Comparison of ENCODE assay signal across 28 mouse cellular contexts in genomic region chr15:97519919-97520345, GRCm38 (mm10).
DNase-seq lines count a peak whose midpoint lies in the region; ATAC-seq and TF ChIP-seq lines count a peak whose summit lies in the region.
"Had no signal": no experiment of that assay in that cellular context is flagged by ENCODE, and none has a peak within 500 bp of the region (broad histone marks: within the 10 kb centered on the region; RNA-seq: fewer than 3 reads in every experiment).

No protein-coding gene starts in this region.

- TF ChIP-seq EP300 in liver, postnatal 0 days (IDR thresholded peaks at IDR 0.05; ENCODE audit: low read depth): no peak

- H3K27me3 ChIP-seq in liver, adult 2 months (ENCODE audit: control insufficient read depth, insufficient read depth, low read length): no peaks in the 10 kb centered on the region
- no peaks in the 10 kb centered on the region for H3K27me3 ChIP-seq in liver, postnatal 0 days (ENCODE audit: insufficient read depth, low read length)
- H3K27me3 ChIP-seq in hindbrain, postnatal 0 days (ENCODE audit: insufficient read depth, low read length): no peaks in the 10 kb centered on the region
- H3K27me3 ChIP-seq: embryonic facial prominence, embryonic 15.5 days; forebrain, embryonic 12.5 days; heart, embryonic 15.5 days; hindbrain, embryonic 12.5 days; limb, embryonic 12.5 days; liver, embryonic 15.5 days; lung, embryonic 15.5 days; midbrain, embryonic 13.5 days had no signal

- no peak overlapping the region for H3K9ac ChIP-seq in liver, adult 2 months (ENCODE audit: low read depth, low read length)
- H3K9ac ChIP-seq in liver, postnatal 0 days (replicated peaks): no peak overlapping the region
- no peak overlapping the region for H3K9ac ChIP-seq in hindbrain, postnatal 0 days (replicated peaks; ENCODE audit: low read length)
- H3K9ac ChIP-seq: embryonic facial prominence, embryonic 15.5 days; forebrain, embryonic 12.5 days; forebrain, postnatal 0 days; heart, embryonic 15.5 days; hindbrain, embryonic 12.5 days; limb, embryonic 12.5 days; liver, embryonic 15.5 days; lung, embryonic 15.5 days; midbrain, embryonic 13.5 days had no signal

- 75% methylated on average over 8 of the region's 8 CpGs for WGBS in liver, adult 2 months
- 29% methylated on average over 8 of the region's 8 CpGs for WGBS in liver, postnatal 0 days (ENCODE audit: insufficient replicate concordance)
- 91% methylated on average over 8 of the region's 8 CpGs for WGBS in hindbrain, postnatal 0 days

- H3K4me1 ChIP-seq in liver, adult 2 months (ENCODE audit: control insufficient read depth, insufficient read depth, low read length): no peaks in the 10 kb centered on the region
- no peaks in the 10 kb centered on the region for H3K4me1 ChIP-seq in liver, postnatal 0 days (ENCODE audit: insufficient read depth)
- no peaks in the 10 kb centered on the region for H3K4me1 ChIP-seq in hindbrain, postnatal 0 days (ENCODE audit: insufficient read depth, low read length)
- H3K4me1 ChIP-seq: embryonic facial prominence, embryonic 15.5 days; forebrain, embryonic 12.5 days; heart, embryonic 10.5 days; heart, embryonic 15.5 days; limb, embryonic 12.5 days; liver, embryonic 15.5 days; lung, embryonic 15.5 days had no signal

- H3K36me3 ChIP-seq in liver, adult 2 months (ENCODE audit: control insufficient read depth, insufficient read depth, low read length): no peaks in the 10 kb centered on the region
- H3K36me3 ChIP-seq in liver, postnatal 0 days (replicated peaks; ENCODE audit: insufficient read depth, low read length): no peaks in the 10 kb centered on the region
- no peaks in the 10 kb centered on the region for H3K36me3 ChIP-seq in hindbrain, postnatal 0 days (ENCODE audit: insufficient read depth, low read length)
- H3K36me3 ChIP-seq: embryonic facial prominence, embryonic 10.5 days; embryonic facial prominence, embryonic 15.5 days; forebrain, embryonic 12.5 days; heart, embryonic 10.5 days; heart, embryonic 15.5 days; hindbrain, embryonic 12.5 days; limb, embryonic 12.5 days; liver, embryonic 15.5 days; lung, embryonic 15.5 days; midbrain, embryonic 13.5 days had no signal

- peak; percentile 19 for DNase-seq in liver, adult 2 months (ENCODE audit: extremely low read depth, low read depth, low spot score)
- no peak for DNase-seq in liver
- DNase-seq in c-Kit-positive CD71-negative TER-119-negative erythroid progenitor cells, embryonic 14.5 days (ENCODE audit: low read depth): peak; percentile 22
- DNase-seq in liver, postnatal 0 days: no peak
- no peak for DNase-seq in hindbrain, postnatal 0 days (ENCODE audit: low spot score)
- DNase-seq in cerebellum, postnatal 25 days: no peak
- DNase-seq in testis, postnatal 14 days (ENCODE audit: low spot score): no peak
- DNase-seq: adrenal gland, adult 2 months; cerebellum, adult 11-12 months; cerebellum, postnatal 10 days; forebrain, postnatal 0 days; gastrocnemius, postnatal 14 days; heart, adult 11 months; kidney, adult 9 months; kidney, postnatal 10 days; layer of hippocampus, postnatal 36 days; thymus, postnatal 14 days had no signal

- TF ChIP-seq CTCF in liver, adult 2 months (IDR thresholded peaks at IDR 0.05; ENCODE audit: low read depth, low read length): no peak
- TF ChIP-seq CTCF in liver, postnatal 0 days (IDR thresholded peaks at IDR 0.05; ENCODE audit: low read depth): no peak
- no peak for TF ChIP-seq CTCF in hindbrain, postnatal 0 days (IDR thresholded peaks at IDR 0.05; ENCODE audit: low read depth)

- no peak overlapping the region for H3K4me2 ChIP-seq in liver, postnatal 0 days (ENCODE audit: low read depth, low read length)
- H3K4me2 ChIP-seq in hindbrain, postnatal 0 days (ENCODE audit: low read depth, low read length): no peak overlapping the region
- H3K4me2 ChIP-seq: embryonic facial prominence, embryonic 15.5 days; forebrain, embryonic 12.5 days; heart, embryonic 15.5 days; hindbrain, embryonic 12.5 days; limb, embryonic 12.5 days; liver, embryonic 15.5 days; lung, embryonic 15.5 days; midbrain, embryonic 13.5 days had no signal

- 0 out of 2 replicates have a peak, but pooled peaks have one; percentile 31 for ATAC-seq in liver, postnatal 0 days
- no peak for ATAC-seq in hindbrain, postnatal 0 days
- ATAC-seq: forebrain, postnatal 0 days; intestine, embryonic 16.5 days; midbrain, embryonic 13.5 days had no signal

- no peaks in the 10 kb centered on the region for H3K79me2 ChIP-seq in liver, adult 2 months (ENCODE audit: control insufficient read depth, insufficient read depth, low read length)

- no peaks in the 10 kb centered on the region for H3K9me3 ChIP-seq in liver, postnatal 0 days (ENCODE audit: low read length)
- H3K9me3 ChIP-seq in hindbrain, postnatal 0 days (ENCODE audit: low read length): no peaks in the 10 kb centered on the region
- H3K9me3 ChIP-seq: embryonic facial prominence, embryonic 10.5 days; embryonic facial prominence, embryonic 15.5 days; forebrain, embryonic 12.5 days; heart, embryonic 10.5 days; heart, embryonic 15.5 days; hindbrain, embryonic 12.5 days; limb, embryonic 12.5 days; liver, embryonic 15.5 days; lung, embryonic 15.5 days; midbrain, embryonic 13.5 days had no signal

- no peak for TF ChIP-seq POLR2A in liver, adult 2 months (IDR thresholded peaks at IDR 0.05; ENCODE audit: extremely low read depth, insufficient read depth, low read length)

- no peak overlapping the region for H3K4me3 ChIP-seq in liver, adult 2 months (ENCODE audit: insufficient read depth, low read depth, low read length)
- no peak overlapping the region for H3K4me3 ChIP-seq in liver, postnatal 0 days (ENCODE audit: low read depth, low read length)
- H3K4me3 ChIP-seq in hindbrain, postnatal 0 days (ENCODE audit: low read length): no peak overlapping the region
- H3K4me3 ChIP-seq: embryonic facial prominence, embryonic 10.5 days; embryonic facial prominence, embryonic 15.5 days; forebrain, embryonic 12.5 days; heart, embryonic 10.5 days; heart, embryonic 15.5 days; hindbrain, embryonic 12.5 days; limb, embryonic 12.5 days; liver, embryonic 15.5 days; lung, embryonic 15.5 days; midbrain, embryonic 13.5 days had no signal

- no peak overlapping the region for H3K27ac ChIP-seq in liver, adult 2 months (replicated peaks; ENCODE audit: insufficient read depth, low read depth, low read length)
- H3K27ac ChIP-seq in liver, postnatal 0 days (ENCODE audit: low read depth): peak overlapping the region; percentile 55; the same call in 1 of the 2 replicates
- H3K27ac ChIP-seq in hindbrain, postnatal 0 days: no peak overlapping the region
- H3K27ac ChIP-seq: embryonic facial prominence, embryonic 10.5 days; embryonic facial prominence, embryonic 15.5 days; forebrain, embryonic 12.5 days; heart, embryonic 10.5 days; heart, embryonic 15.5 days; hindbrain, embryonic 12.5 days; limb, embryonic 12.5 days; lung, embryonic 15.5 days; midbrain, embryonic 13.5 days had no signal

Comparison
In these comparisons a context has a peak if more than half of its experiments do, and no peak if none do; other contexts are left out.
1. DNase-seq: peak in liver, adult 2 months (single experiment) and c-Kit-positive CD71-negative TER-119-negative erythroid progenitor cells, embryonic 14.5 days (single experiment); none in liver (single experiment), liver, postnatal 0 days (single experiment), hindbrain, postnatal 0 days (single experiment), cerebellum, postnatal 25 days (0 of 2) and testis, postnatal 14 days (single experiment).